Mouse (Mus musculus) adrenal gland, postnatal 10 days (tissue): ENCODE results near the gene Igfbp2. TPM values are rescaled to one million over a fixed set of nuclear protein-coding genes. Genes with fewer than 3 reads are reported as not detected.

Experiments used
- DNase-seq: peaks from one replicate; pipeline ENCODE4 v3.0.0; 2021; ENCODE audit warnings: mixed read lengths
- total RNA-seq, 2 experiments: library from RNA; stranded (reverse); gene quantifications; 2 replicates each; pipeline ENCODE4 v1.2.3; 2021

Gene Igfbp2
- total RNA-seq, 2 experiments from 2014 or later = 210 to 501 TPM

DNA sequence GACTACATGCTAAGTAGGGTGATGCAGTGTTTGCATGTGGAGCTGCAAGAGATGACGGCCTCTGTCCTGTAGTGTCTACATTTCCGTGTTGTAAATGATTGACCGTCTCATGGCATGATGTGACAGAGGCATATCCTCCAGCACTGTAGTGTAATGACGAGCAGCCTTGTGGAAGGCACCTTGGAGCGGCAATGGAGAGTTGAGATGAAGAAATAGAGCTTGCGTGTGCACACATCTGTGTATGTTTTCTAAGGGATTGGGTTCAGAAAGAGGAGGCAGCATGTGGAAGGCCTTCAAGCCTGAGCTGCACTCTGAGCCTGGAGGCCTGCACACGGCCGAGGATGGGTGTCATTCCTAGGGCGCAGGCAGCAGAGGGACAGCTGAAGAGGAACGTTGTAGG, 31.4 kb downstream of the Igfbp2 start:
- DNase-seq = no peak

DNA sequence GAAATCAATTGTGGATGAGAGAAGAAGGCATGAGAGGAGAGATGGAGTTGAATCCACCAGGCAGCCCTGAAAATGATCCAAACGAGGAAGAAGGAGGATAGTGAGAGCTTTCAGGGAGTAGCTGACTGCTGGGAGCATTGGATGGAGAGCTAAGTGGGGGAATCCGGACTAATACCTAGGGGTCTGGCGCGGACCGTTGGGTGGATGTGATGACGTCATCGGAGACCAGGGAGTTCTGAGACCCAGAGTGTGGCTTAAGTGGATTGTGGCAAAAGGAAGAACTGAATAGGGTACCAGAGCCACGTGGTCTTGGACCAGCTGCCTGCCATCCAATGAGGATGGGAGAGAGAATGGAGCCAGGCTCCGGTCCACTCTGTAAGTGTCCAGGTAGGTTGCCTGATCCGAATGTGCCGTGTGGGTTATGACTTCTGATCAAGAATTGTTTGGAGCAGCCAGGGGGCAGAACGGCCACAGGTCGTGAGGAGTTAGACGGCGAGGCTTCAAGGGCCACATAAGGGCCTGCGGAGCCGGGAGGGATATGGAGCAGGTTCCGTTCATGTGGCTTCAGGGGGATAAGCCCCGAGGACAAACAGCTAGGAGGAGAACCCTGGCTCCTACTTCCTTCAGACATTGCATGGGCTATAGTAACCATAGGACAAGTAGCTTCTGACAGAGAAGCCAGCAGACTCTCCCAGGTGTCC, 32.1 kb downstream of the Igfbp2 start:
- no peak for DNase-seq

DNA sequence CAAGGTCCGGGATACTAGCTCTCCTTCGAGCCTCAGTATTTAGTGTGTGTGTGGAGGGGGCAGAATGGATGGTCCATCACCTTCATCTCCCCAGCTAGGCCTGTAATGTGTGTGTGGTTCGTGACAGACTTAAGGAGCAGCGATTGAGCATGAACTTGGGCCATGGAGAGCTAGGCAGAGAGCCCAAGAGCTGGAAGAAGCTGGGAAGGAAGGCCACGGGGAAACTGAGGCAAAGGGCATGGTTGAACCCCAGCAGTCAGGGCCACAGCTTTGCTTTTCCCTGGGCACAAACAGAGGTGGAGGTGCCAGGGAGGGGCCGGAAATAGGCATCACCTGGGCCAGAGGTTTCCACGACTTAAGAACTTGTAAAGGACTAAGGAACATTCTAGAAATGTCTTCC, 32.8 kb downstream of the Igfbp2 start:
- no peak for DNase-seq

DNA sequence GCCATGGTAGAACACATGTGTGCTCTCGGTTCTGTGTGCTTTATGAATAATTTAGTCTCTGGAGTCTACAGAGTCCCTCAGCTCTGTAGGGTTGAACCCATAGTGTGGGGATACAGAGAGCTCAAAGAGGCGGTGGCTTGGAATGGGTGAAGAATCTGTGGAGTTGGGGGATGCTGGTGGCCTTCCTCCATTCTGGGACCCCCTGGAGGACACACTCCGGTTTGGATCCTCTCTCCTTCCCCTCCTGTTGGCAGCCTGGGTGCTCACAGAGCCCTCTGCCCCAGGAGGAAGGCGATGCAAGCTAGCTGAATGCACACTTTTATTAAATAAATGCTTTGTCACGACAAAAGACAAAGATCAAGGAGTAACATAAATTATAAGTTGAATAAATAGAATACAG, 33.3 kb downstream of the Igfbp2 start:
- no peak for DNase-seq

DNA sequence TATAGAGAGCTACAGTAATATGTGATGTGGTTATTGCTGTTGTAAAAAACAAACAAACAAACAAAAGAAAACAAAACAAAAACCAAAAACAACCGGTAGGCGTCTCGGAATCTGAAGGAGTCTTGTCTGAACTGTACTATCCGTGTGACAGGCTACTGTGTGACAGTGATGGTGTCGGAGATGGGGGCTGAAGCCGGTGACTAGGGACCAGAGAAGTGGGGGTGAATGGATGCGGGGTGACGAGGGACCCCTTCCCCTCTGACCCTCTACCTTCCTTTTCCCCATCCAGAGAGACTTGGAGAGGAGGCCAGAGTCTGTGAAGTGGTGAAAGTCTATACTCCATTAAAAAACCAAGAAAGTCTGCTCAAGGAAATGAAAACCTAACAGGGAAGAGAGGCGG, 34.0 kb downstream of the Igfbp2 start:
- DNase-seq = no peak

DNA sequence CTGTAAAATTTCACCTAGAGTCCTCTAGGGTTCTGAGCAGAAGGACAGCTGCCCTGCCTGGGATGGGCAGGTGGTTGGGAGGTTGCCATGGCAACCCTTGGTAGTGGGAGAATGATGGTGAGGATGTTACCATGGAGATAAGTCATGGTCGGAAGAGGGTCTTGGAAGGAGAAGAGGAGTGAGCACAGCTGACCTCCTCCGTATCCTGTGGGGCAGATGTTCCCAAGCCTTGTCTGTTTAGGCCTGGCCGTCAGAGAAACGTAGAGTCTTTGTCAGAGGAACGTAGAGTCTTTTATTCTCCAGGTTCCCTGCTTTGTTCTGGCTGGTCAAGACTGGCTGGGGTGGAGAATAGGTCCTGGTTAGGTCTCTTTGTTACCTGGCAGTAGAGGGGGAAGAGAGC, 34.6 kb downstream of the Igfbp2 start:
- DNase-seq = no peak

DNA sequence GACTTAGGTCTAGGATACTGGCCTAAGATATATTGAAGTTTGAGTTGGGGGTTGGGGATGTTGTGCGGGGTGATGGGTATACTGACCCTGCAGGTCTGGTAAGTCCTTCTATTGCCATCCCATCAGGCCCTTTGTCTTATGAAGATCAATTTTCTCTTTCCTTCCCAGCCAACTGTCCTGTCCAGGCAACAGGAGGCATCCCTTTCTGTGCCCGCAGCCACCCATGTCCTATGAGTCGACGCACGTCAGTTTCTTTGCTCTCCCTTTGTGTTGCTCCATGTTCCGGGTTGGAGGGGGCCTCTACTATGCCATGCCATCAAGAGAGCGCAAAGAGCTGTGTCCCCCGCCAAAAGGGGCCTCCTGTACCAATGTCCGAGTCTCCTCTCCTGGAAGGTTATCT, 35.7 kb downstream of the Igfbp2 start:
- no peak for DNase-seq

DNA sequence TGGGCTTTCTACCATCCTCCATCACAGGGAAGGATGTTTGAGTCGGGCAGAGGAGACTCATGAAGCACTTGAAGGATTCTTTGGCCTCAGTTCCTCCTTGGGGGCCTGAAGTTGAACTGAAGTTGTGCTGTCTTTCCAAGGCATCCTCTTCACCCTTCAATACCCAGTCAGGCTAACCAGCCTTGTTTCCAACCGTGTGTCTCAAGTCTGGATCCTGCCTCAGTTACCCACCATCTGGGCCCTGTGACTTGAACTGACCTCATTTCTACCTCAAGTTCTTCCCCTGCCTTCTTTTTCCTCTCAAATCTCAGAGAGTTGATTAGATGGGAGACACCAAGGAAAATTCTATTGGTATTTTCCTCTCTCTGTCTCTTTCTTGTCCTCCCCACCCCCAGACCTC, 36.2 kb downstream of the Igfbp2 start:
- DNase-seq = no peak

DNA sequence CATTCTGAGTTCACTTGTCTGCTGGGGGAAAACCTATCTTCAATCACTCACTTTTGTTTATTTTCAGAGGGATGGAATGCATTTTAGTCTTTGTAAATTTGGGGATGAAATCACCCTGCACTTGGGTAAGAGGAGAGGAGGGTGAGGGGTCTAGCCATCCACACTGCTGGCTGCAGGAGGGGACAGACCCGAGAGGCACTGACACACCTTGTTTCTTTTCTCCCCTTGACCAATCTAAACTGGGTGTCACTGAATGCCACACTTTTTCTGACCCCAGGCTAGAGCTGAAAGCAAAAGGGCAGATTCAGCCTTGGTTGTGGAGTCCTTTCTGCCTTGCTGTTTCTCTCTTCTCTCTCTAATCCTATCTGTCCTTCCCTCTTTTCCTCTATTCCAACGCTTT, 37.4 kb downstream of the Igfbp2 start:
- DNase-seq = no peak

DNA sequence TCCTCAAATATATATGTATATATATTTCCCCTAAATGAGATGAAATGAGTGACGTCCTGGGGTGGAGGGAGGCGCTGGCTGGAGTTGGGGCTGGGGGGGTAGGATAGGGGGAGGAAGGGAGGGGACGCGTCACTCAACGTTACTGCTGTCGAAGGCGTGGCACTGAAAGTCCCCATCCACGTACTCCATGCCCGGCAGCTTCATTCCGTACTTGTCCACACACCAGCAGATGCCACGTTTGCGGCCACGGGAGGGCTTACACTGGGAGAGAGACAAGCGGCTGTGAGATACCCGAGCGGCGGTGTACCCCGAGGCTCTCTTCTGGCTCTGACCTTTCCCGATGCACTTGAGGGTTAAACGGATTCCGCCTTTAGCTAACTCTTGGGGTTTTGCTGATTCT, 37.9 kb downstream of the Igfbp2 start:
- no peak for DNase-seq

DNA sequence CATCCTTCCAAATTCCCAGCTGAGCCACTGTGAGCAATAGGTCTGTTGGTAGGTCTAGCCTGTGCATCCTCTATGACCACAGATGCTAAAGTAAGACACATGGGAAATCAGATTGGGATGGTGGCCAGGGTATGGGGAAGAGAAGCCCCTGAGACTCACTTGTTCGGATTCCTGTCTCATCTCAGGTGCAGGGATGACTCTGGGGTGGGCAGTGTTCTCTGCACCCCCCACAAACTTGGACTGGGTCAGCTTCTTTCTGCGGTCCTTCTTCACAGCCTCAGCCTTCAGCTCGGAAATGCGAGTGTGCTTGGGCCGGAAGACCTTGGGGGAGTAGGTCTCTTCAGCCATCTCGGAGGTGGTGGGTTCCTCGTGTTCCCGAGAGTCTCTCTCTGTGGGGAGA, 39.4 kb downstream of the Igfbp2 start:
- DNase-seq = no peak

DNA sequence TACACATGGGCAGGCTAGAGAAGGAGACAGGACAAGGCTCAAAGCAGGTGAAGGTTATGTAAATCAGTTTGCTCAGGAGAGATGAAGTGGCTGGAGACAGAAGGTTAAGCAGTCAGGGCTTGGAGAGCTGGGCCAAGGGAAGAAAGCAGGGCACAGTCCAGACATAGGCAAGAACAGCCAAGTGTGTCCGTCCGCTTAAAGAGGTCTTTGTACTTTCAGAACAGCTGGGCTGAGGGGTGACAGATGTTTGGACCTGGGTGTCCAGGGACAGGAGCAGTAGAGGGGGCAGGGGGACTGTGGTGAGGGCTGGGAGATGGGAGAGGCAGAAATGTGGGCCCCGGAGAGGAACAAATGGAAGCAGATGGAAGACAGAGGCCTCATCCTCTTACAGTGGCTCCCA, 40.0 kb downstream of the Igfbp2 start:
- no peak for DNase-seq

DNA sequence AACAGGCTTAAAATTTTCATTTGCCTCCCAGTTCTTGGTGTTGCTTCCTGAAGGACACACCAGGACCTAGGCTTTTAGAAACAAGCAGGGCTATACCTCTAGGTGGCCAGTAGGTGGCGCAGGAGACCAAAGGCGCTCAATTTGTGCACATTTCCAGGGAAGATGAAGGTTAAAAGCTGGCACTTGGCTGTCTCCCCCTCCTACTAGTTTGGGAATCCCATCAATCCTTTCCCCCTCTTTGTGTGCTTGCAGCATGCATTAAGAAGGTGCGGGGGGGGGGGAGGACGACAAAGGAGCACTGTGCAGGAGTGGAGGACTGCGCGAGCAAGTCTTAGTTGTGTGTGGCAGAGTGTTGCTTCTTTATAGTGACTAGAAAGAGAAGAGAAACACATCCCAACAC, 41.6 kb downstream of the Igfbp2 start:
- DNase-seq = peak; percentile 86

DNA sequence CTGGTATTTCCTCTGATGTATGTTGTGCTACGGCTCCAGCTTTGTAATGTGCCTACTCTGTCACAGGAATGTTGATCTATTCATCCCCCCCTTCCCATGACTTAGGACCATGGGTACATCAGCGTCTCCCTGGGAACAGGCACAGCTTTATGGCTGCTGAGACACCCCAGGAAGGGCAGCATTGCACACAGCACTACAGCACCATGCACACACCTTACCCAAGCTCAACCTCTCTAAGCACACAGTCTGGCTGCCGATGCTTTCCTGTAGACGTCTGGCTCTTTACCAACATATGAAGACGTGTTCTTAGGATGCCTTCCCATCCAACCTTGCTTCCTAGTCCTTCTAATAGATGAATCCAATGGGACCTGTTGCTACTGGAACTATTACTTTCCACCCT, 42.1 kb downstream of the Igfbp2 start:
- no peak for DNase-seq

DNA sequence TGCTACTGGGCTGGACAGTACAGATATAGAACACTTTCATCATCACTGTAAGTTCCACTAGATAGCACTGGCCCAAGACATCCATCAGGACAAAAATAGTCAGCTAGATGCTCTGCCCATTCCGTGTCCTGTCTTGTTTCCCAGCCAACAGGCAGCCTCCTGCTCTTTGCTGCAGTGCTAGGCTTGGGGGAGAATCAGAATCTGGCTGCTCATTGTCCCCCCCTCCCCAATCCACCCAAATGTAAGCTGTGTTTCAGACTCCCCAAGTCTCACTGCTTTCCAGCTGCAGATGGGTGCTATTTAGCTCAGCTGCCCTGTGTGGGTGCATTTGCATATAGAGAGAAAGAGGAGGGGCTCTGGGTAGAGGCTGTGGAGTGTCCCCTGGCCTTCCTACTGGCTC, 43.0 kb downstream of the Igfbp2 start:
- DNase-seq = no peak

DNA sequence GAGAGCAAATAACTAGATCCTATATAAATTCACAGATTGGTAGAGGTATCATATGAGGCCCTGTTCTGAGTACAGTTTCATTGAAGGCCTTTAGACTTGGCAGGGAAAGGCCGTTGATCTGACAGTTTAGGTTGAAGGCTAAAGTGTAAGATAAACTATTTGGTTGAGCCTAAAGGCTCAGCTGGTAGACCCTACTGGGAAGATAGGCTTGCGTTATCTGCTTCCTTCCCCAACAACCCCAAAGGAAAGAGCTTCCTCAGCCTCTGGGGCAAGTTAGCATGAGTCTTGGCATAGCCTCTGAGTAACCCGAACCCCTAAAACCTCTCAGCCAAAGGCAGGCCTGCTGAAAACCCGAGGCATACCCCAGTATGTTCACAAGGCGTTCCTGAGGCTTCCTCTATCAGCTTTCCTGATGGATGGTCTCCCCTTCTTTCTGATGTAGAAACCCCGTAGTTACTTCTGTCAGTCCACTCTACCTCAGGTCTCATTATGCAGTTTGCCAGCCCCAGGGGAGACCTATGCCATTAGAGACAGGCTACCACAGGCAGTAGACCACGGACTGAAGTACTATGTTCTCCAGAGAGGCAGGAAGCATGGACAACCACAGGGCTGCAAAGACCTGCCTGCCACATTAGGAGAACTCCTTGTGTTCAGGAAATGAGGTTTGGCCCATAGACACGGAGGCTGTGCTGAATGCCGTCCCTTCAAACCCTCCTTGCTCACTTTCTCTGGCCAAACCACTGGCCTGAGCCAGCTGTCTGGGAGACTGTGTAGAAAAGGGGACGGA, 44.3 kb downstream of the Igfbp2 start:
- DNase-seq = no peak

DNA sequence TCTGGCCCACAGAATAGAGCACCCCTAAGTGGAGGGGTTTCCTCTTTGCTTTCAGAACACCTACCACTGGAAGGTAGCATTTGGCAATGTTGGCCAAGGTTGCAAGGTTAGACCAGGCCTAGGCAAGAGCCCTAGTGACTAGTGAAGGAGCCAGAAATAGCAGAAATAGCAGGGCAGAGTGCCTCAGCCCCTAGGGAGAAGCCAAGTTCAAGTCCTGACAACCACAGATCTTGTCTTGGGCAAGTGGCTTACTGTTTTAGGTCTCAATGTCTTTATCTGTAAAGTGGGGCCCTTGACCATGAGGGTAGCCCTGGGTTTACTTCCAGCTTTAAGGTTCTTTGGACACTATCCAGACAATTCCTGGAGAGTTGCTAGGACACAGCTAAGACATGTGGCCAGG, 45.0 kb downstream of the Igfbp2 start:
- DNase-seq = peak; percentile 39

DNA sequence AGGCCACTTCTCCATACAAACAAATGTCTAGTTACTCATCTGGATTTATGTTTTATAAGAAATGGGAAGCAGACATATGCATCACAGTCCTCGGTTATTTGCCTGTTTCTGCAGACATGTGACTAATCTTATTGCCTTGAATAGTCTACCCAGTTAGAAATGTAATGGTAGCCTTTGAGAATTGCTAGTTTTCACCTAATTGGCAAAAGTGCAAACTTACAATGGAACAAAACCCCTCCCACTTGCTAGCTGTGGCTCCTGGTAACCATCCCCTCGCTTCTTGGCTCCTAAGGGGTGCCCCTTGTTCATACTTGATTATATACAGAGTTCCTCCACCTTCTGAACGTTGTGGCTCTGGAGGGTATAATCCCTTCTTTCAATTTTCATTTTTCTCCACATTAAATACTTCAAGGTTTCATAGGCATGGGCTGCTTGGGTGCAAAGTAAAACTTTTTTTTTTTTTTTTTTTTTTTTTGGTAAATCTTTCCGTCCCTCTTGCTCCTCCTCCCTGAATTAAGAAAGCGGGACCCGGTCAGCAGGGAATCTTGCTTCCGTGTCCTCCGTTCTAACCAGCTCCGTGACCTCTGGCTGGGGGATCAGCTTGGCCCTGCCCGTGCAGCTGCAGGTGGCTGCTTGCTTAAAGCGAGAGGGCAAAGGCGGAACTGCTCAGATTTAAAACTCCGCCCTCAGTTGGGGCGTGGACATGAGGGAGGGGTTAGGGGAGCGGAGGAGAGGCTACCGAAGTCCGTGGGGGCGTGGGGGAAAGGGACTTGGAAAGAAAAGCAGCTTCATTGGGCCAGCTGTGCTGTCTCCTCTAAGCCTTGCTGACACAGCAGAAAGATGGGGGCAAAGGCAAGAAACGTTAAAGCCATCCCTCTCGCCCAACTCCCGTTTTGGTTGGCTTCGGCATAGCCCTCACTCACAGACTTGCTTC, 45.6 kb downstream of the Igfbp2 start:
- peak; percentile 88 for DNase-seq

DNA sequence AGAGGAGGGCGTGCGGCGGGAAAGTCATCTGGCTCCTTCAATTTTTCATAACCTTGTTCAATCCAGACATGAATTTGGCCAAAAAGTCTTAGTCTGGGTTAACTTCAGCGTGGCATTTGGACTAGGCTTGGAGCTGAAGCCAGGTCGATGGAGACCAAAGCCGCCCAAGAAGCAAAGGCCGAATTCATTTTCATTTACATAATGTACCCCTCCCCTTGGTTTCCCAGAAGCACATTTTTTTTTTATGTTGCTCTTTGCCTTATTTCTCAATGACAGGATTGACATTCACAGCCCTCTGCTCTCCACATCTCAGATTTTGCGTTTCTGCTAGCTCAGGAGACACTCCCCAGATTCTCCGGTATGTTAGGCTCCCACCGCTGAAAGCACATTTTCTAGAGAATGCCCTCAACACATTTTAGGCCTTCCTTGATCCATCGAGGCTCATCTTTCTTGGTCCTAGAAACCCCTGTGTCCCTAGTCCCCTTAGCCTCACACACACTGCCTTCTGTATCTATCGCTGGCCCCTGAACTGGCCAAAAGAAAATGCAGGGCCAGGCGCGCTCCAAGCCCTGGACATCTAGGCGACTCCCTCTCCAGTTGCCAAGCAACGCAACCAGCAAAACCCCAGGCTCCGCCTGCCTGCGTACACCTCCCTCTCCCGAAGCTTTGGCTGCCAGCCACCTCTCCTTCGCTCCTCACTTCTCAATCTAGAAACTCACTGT, 46.5 kb downstream of the Igfbp2 start:
- peak; percentile 90 for DNase-seq

DNA sequence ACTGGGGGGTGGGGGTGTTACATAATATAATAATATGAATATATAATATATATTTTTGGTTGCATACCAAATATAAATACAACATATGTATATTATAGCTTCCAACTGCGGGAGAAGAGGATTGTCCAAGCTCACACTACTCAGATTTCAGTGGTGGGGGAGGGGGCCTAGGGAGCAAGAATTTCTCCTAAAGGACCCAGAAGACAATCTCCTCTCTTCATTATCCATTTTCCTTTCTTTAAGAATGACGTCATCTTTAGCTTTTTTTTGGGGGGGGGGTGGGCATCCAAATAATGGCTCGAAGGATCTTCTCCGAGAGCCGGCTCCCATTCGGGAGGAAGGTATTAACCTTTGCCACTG, 47.0 kb downstream of the Igfbp2 start:
- DNase-seq = no peak

DNA sequence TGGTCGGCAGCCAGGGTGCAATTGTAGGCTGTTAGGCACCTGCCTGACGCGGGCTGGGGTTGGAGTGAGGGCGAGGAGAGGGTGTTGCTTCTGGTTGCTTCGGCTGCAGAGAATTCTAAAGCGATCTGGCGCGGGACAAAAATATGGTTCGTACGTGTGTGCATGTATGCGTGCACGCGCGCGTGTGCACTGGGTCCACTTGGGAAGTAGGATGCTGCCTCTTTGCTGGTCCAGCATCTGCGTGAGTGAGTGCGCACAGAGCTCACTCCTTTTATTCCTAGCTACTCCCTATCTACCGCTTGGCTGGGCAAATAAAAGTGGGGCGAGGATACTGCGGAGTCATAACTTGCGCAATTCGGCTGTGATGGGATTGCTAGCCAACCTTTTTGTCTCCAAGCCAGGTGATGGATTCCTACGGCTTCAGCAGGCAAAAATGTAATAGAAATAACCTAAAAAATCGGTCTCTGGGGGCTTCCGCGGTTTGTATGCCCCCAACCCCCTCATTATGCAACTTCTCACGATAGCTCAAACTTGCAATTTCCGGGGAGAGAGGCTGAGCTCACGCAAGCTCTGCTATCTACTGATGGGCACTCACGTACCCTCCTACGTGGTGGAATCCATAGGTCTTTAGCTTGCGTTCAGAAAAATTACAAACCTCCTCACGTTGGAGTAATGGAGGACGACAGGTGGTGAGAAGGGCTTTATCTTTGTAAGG, 47.6 kb downstream of the Igfbp2 start:
- DNase-seq = peak; percentile 37

DNA sequence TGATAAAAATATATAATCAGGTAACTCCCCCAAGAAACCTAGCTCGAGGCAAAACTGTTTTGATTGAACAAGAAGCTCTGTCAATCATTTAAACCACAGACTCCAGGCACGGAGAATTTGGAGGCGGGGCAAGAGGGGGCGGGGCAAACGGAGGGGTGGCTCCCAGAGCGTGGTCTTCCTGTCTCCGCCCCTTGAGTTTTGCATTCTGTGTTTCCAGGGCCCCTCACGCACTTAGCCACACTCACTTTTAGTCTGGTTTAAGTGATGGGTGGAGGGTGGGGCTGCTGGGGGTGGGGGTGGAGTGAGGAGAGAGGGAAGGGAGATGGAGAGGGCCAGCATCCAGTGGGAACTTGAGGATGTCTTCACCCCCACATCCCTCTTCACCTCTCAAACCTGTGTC, 48.2 kb downstream of the Igfbp2 start:
- peak; percentile 77 for DNase-seq
